Mouse (Mus musculus): ENCODE results near the gene Mief1. TPM values are rescaled to one million over a fixed set of nuclear protein-coding genes. Genes with fewer than 3 reads are reported as not detected.

Gene Mief1
- polyA plus RNA-seq, 1 experiment from 2014 or later = 28.1 TPM

DNA sequence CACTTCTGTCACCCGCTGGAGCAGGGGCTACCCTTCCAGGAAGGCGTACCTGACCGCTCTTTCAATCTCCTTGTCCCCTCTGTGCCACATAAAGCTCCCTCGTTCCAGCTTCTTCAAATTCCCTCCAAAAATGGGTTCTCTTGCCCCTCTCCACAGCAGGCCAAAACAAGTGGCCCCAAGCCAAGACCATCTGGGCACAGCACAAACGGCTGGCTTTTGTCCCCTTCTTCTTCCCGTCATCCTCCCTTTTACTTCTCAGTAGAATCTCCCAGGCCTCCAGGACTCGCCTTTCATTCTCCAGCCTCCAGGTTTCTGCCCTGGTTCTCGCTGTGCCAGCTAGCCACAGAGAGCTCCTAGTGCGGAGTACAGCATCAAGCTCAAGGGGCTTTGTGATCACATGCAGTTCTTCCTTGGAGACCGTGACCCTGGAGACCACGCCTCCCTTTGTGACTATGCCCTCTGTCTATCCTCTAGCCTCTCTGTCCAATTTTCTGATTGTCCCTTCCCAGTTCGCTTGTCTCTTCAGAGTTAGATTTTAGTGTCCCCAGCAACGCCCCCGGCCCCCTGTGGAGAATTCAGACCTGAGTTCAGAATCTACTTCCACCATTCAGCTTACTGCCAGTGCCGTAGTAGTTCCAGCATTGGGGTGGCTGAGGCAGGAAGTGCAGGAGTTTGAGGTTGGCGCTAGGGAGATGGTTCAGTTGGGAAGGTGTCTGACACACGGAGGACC, 5.6 kb upstream of the Mief1 start:
- no peak for ATAC-seq (ENCODE audit: insufficient number of reproducible peaks, insufficient read depth, low FRiP score, low read depth)
- Histone ChIP-seq H3K9ac (ENCODE audit: low read length) (no peak overlapping the region), H3K9me3 (ENCODE audit: control insufficient read depth, low read length) (no peaks in the 10 kb centered on the region), H3K4me2 (ENCODE audit: low read length) (no peak overlapping the region), H3K36me3 (ENCODE audit: control insufficient read depth, insufficient read depth, low read length) (no peaks in the 10 kb centered on the region), H3K27me3 (ENCODE audit: control insufficient read depth, insufficient read depth, low read length) (no peaks in the 10 kb centered on the region), H3K27ac (replicated peaks in 1 of 2; ENCODE audit: control insufficient read depth in 1 of 2, insufficient read depth in 1 of 2, low read depth in 2 of 2, low read length in 2 of 2) (no peak overlapping the region), H3K4me1 (ENCODE audit: control insufficient read depth in 2 of 2, insufficient read depth in 2 of 2, low read length in 2 of 2) (peaks cover 4 to 7% of the 10 kb centered on the region in 2 experiments), H3K4me3 (ENCODE audit: control insufficient read depth in 1 of 2, insufficient read depth in 1 of 2, low read depth in 1 of 2, low read length in 2 of 2) (no peak overlapping the region)
- 74% methylated on average over 17 of the region's 17 CpGs for WGBS

DNA sequence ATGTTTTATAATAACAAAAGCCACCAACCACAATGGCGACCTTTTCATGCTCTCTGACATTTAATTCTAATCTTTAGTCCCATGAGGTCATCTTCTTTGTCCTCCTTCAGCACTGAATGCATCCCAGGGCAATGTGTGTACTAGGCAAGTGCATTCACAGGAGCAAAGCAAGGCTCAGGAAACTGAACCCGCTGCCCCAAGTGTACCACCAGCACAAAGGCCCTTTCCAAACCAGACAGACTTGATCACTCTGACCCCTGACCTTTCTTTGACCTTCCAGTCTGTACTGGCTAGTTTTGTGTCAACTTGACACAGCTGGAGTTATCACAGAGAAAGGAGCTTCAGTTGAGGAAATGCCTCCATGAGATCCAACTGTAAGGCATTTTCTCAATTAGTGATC, 1.5 kb upstream of the Mief1 start:
- ATAC-seq (ENCODE audit: insufficient number of reproducible peaks, insufficient read depth, low FRiP score, low read depth) = no peak
- Histone ChIP-seq H3K9me3 (ENCODE audit: control insufficient read depth, low read length) (no peaks in the 10 kb centered on the region), H3K27me3 (ENCODE audit: control insufficient read depth, insufficient read depth, low read length) (no peaks in the 10 kb centered on the region), H3K4me2 (ENCODE audit: low read length) (no peak overlapping the region), H3K36me3 (ENCODE audit: control insufficient read depth, insufficient read depth, low read length) (peaks cover 18% of the 10 kb centered on the region), H3K4me3 (ENCODE audit: control insufficient read depth in 1 of 2, insufficient read depth in 1 of 2, low read depth in 1 of 2, low read length in 2 of 2) (no peak overlapping the region), H3K27ac (replicated peaks in 1 of 2; ENCODE audit: control insufficient read depth in 1 of 2, insufficient read depth in 1 of 2, low read depth in 2 of 2, low read length in 2 of 2) (no peak overlapping the region), H3K9ac (ENCODE audit: low read length) (no peak overlapping the region), H3K4me1 (ENCODE audit: control insufficient read depth in 2 of 2, insufficient read depth in 2 of 2, low read length in 2 of 2) (peaks cover 0 to 17% of the 10 kb centered on the region in 2 experiments; a peak in 2 of 4 replicates)
- WGBS = 68% methylated on average over 2 of the region's 2 CpGs

DNA sequence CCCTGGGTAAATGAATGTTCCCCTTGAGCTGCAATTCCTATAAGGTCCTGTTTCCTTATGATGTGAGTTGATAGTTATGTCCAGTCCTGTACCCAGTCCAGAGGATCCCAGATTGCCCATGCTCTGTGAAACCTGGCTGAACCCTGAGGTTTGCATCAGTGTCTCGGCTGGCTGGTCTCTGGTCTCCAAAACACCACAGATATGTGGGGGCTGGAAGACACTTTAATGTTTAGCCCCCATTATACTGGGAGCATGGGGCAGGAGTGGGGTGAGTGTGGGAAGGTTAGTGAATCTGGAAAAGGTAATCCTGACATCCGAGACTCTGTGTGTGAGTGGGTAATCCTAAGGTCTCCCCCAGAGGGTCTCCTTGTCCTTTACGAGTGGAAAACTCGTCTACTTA, 765 bp upstream of the Mief1 start:
- Histone ChIP-seq H3K27ac (replicated peaks in 1 of 2; ENCODE audit: control insufficient read depth in 1 of 2, insufficient read depth in 1 of 2, low read depth in 2 of 2, low read length in 2 of 2) (peak overlapping the region in 1 of 2 experiments; percentile 81; a peak in 2 of 4 replicates), H3K9ac (ENCODE audit: low read length) (peak overlapping the region; percentile 70; the same call in 1 of the 2 replicates), H3K27me3 (ENCODE audit: control insufficient read depth, insufficient read depth, low read length) (no peaks in the 10 kb centered on the region), H3K36me3 (ENCODE audit: control insufficient read depth, insufficient read depth, low read length) (peaks cover 25% of the 10 kb centered on the region), H3K9me3 (ENCODE audit: control insufficient read depth, low read length) (no peaks in the 10 kb centered on the region), H3K4me1 (ENCODE audit: control insufficient read depth in 2 of 2, insufficient read depth in 2 of 2, low read length in 2 of 2) (peaks cover 0 to 17% of the 10 kb centered on the region in 2 experiments; a peak in 2 of 4 replicates), H3K4me2 (ENCODE audit: low read length) (peak overlapping the region; percentile 67), H3K4me3 (ENCODE audit: control insufficient read depth in 1 of 2, insufficient read depth in 1 of 2, low read depth in 1 of 2, low read length in 2 of 2) (no peak overlapping the region)
- WGBS = 71% methylated on average over 4 of the region's 4 CpGs
- no peak for ATAC-seq (ENCODE audit: insufficient number of reproducible peaks, insufficient read depth, low FRiP score, low read depth)

DNA sequence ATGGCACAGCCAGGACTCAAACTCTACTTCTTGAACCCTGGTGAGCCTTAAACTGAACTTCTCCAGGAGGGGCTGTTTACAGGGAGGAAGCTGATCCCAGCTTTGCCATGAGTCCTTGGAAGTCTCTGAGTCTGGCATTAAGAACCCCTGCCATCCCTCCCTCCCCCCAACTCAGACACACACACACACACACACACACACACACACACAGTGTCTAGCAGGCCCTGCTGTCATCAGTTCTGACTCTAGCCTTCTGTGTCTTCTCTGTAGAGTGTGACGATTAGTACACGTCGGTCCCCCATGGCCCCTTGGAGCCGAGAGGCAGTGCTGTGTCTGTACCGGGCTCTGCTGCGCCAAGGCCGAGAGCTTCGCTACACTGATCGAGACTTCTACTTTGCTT, 1.7 kb downstream of the Mief1 start, which contains the start of gene AC140267.1:
Gene AC140267.1 (plus strand): TSS at position 301 of the 400 bp plus-strand sequence.
- Histone ChIP-seq H3K4me2 (ENCODE audit: low read length) (peak within 1 kb of the TSS; percentile 84), H3K9ac (ENCODE audit: low read length) (peak within 1 kb of the TSS; percentile 88), H3K4me3 (ENCODE audit: control insufficient read depth in 1 of 2, insufficient read depth in 1 of 2, low read depth in 1 of 2, low read length in 2 of 2) (peak within 1 kb of the TSS; percentile 75 to 83), H3K4me1 (ENCODE audit: control insufficient read depth in 2 of 2, insufficient read depth in 2 of 2, low read length in 2 of 2) (peaks cover 0 to 17% of the 10 kb centered on the region in 2 experiments; a peak in 2 of 4 replicates), H3K36me3 (ENCODE audit: control insufficient read depth, insufficient read depth, low read length) (peaks cover 43% of the 10 kb centered on the region), H3K27ac (replicated peaks in 1 of 2; ENCODE audit: control insufficient read depth in 1 of 2, insufficient read depth in 1 of 2, low read depth in 2 of 2, low read length in 2 of 2) (0 out of 4 replicates have a peak within 1 kb of the TSS, but pooled peaks of 1 of the 2 experiments have one; percentile 79), H3K9me3 (ENCODE audit: control insufficient read depth, low read length) (no peaks in the 10 kb centered on the region), H3K27me3 (ENCODE audit: control insufficient read depth, insufficient read depth, low read length) (no peaks in the 10 kb centered on the region)
- ATAC-seq (ENCODE audit: insufficient number of reproducible peaks, insufficient read depth, low FRiP score, low read depth) = no peak
- 78% methylated on average over 9 of the region's 9 CpGs for WGBS

DNA sequence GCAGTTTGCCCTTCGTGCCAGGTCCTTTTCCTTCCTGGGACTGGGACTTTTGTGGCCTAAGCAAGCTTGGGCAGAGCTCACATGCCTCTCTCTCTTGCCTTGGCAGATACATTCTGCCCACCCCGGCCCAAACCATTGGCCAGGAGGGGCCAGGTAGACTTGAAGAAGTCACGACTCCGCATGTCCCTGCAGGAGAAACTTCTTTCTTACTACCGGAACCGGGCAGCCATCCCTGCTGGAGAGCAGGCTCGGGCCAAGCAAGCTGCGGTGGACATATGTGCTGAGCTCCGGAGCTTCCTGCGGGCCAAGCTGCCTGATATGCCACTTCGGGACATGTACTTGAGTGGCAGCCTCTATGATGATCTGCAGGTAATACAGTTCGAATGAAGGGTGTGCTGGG, 14.3 kb downstream of the Mief1 start:
- Histone ChIP-seq H3K4me2 (ENCODE audit: low read length) (no peak overlapping the region), H3K27ac (replicated peaks in 1 of 2; ENCODE audit: control insufficient read depth in 1 of 2, insufficient read depth in 1 of 2, low read depth in 2 of 2, low read length in 2 of 2) (no peak overlapping the region), H3K9me3 (ENCODE audit: control insufficient read depth, low read length) (no peaks in the 10 kb centered on the region), H3K36me3 (ENCODE audit: control insufficient read depth, insufficient read depth, low read length) (peaks cover 96% of the 10 kb centered on the region), H3K4me3 (ENCODE audit: control insufficient read depth in 1 of 2, insufficient read depth in 1 of 2, low read depth in 1 of 2, low read length in 2 of 2) (no peak overlapping the region), H3K9ac (ENCODE audit: low read length) (no peak overlapping the region), H3K27me3 (ENCODE audit: control insufficient read depth, insufficient read depth, low read length) (no peaks in the 10 kb centered on the region), H3K4me1 (ENCODE audit: control insufficient read depth in 2 of 2, insufficient read depth in 2 of 2, low read length in 2 of 2) (peaks cover 16 to 22% of the 10 kb centered on the region in 2 experiments)
- ATAC-seq (ENCODE audit: insufficient number of reproducible peaks, insufficient read depth, low FRiP score, low read depth) = no peak
- 92% methylated on average over 12 of the region's 12 CpGs for WGBS

DNA sequence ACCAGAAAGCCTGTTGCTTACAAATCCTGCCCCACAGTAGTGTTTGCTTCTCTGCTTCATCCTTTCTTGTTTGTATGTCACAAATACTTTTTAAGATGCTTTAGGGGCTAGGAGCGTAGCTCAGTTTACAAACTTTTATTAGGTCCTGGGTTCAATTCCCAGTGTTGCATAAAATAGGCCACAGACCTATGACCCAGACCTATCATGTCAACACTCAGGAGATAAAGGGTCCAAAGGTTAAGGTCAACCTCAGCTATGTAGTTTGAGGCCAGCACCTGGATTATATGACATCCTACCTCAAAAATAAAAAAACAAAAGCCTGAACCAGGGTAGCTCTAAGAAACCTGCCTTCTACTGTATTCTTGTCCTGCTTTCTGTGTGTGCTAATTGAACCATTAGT, 14.8 kb downstream of the Mief1 start:
- Histone ChIP-seq H3K27me3 (ENCODE audit: control insufficient read depth, insufficient read depth, low read length) (no peaks in the 10 kb centered on the region), H3K4me1 (ENCODE audit: control insufficient read depth in 2 of 2, insufficient read depth in 2 of 2, low read length in 2 of 2) (peaks cover 16 to 24% of the 10 kb centered on the region in 2 experiments), H3K9me3 (ENCODE audit: control insufficient read depth, low read length) (no peaks in the 10 kb centered on the region), H3K9ac (ENCODE audit: low read length) (no peak overlapping the region), H3K4me3 (ENCODE audit: control insufficient read depth in 1 of 2, insufficient read depth in 1 of 2, low read depth in 1 of 2, low read length in 2 of 2) (no peak overlapping the region), H3K4me2 (ENCODE audit: low read length) (no peak overlapping the region), H3K27ac (replicated peaks in 1 of 2; ENCODE audit: control insufficient read depth in 1 of 2, insufficient read depth in 1 of 2, low read depth in 2 of 2, low read length in 2 of 2) (no peak overlapping the region), H3K36me3 (ENCODE audit: control insufficient read depth, insufficient read depth, low read length) (peaks cover 95% of the 10 kb centered on the region)
- WGBS = 97% methylated on average over 1 of the region's 1 CpGs
- ATAC-seq (ENCODE audit: insufficient number of reproducible peaks, insufficient read depth, low FRiP score, low read depth) = no peak

DNA sequence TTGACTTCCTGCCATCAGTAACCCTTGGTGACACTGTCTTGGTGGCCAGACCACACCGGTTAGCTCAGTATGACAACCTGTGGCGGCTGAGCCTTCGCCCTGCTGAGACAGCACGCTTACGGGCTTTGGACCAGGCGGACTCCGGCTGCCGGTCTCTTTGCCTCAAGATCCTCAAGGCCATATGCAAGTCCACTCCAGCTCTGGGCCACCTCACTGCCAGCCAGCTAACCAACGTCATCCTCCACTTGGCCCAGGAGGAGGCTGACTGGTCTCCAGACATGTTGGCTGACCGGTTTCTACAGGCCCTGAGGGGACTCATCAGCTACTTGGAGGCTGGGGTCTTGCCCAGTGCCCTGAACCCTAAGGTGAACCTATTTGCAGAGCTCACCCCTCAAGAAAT, 15.9 kb downstream of the Mief1 start:
- WGBS = 91% methylated on average over 10 of the region's 10 CpGs

More for the DNA sequence above, 15.9 kb downstream of the Mief1 start:
- peak overlapping the region in 1 of 2 experiments; percentile 81; a peak in 1 of 4 replicates for H3K27ac ChIP-seq (replicated peaks in 1 of 2; ENCODE audit: control insufficient read depth in 1 of 2, insufficient read depth in 1 of 2, low read depth in 2 of 2, low read length in 2 of 2)
- H3K9ac ChIP-seq (ENCODE audit: low read length) = peak overlapping the region; percentile 23; the same call in 1 of the 2 replicates
- H3K36me3 ChIP-seq (ENCODE audit: control insufficient read depth, insufficient read depth, low read length) = peaks cover 84% of the 10 kb centered on the region
- H3K4me3 ChIP-seq (ENCODE audit: control insufficient read depth in 1 of 2, insufficient read depth in 1 of 2, low read depth in 1 of 2, low read length in 2 of 2) = no peak overlapping the region
- peaks cover 20 to 35% of the 10 kb centered on the region in 2 experiments for H3K4me1 ChIP-seq (ENCODE audit: control insufficient read depth in 2 of 2, insufficient read depth in 2 of 2, low read length in 2 of 2)
- H3K4me2 ChIP-seq (ENCODE audit: low read length) = no peak overlapping the region
- ATAC-seq (ENCODE audit: insufficient number of reproducible peaks, insufficient read depth, low FRiP score, low read depth) = no peak
- H3K27me3 ChIP-seq (ENCODE audit: control insufficient read depth, insufficient read depth, low read length) = no peaks in the 10 kb centered on the region
- no peaks in the 10 kb centered on the region for H3K9me3 ChIP-seq (ENCODE audit: control insufficient read depth, low read length)

Measured in heart, embryonic 14.5 days (tissue).